Mouse (Mus musculus) cerebral cortex, adult 2 months (tissue): ENCODE measurements around the gene Duox1.

Experiments
- WGBS: fragments of 180-500 bp; shearing (Covaris S2); methylation state at CpG from one replicate; pipeline ENCODE4 v1.1.7; 2018; 5-methylcytosine and 5-hydroxymethylcytosine counted together

Duox1 gene

DNA sequence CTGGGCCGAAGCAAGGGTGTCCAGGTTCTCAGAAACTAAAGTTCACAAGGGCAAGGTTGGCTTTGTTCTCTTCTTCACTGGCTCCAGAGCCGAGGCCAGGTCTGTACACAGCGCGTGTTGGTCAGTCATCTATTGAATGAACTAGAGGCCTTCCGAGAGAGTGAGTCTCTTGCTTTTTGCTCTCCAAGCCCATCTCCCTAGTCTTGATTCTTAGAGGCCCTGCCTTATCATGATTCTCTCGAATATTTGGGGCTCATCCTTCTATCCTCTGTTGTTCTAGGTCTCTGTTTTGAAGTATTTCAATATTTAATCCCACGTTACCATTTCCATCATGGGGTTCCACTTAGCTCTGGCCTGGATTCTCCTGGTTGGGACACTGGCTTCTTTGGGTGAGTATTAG is at the start of gene Duox1:
Gene Duox1, plus strand, starts transcription at position 301 of the 400 bp plus-strand sequence.
- 90% methylated on average over 7 of the region's 7 CpGs for WGBS

GRCm38 (mm10) chr2:122266407-122267193 is 48.9 kb upstream of the Duox1 start:
- 89% methylated on average over 7 of the region's 7 CpGs for WGBS

- WGBS = 92% methylated on average over 3 of the region's 3 CpGs
Measured at GRCm38 (mm10) chr2:122278769-122279168, 36.7 kb upstream of the Duox1 start.

GRCm38 (mm10) chr2:122284091-122284490 is 31.4 kb upstream of the Duox1 start:
- 92% methylated on average over 9 of the region's 9 CpGs for WGBS

DNA sequence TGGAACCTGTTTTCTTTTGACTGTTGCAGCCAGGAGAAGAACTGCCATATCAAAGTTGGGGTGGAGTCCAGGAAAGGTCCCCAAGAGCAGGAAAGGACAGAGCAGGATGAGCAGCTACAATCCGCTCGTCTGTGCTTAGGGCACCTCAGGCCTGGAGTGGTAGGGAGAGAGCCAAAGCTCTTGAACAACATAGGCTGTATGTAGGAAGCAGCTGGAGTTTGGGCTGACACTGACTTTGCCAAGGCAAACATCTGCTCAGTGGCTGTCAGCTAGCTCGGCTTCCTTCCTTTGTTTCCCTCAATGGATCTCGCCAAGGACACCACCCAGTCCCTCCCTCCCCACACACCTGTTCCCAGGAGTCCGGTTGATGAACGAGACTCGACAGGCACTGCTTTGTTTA is 29.3 kb upstream of the Duox1 start:
- 60% methylated on average over 7 of the region's 7 CpGs for WGBS

GRCm38 (mm10) chr2:122294916-122295315 is 20.6 kb upstream of the Duox1 start:
- 16% methylated on average over 7 of the region's 7 CpGs for WGBS

DNA sequence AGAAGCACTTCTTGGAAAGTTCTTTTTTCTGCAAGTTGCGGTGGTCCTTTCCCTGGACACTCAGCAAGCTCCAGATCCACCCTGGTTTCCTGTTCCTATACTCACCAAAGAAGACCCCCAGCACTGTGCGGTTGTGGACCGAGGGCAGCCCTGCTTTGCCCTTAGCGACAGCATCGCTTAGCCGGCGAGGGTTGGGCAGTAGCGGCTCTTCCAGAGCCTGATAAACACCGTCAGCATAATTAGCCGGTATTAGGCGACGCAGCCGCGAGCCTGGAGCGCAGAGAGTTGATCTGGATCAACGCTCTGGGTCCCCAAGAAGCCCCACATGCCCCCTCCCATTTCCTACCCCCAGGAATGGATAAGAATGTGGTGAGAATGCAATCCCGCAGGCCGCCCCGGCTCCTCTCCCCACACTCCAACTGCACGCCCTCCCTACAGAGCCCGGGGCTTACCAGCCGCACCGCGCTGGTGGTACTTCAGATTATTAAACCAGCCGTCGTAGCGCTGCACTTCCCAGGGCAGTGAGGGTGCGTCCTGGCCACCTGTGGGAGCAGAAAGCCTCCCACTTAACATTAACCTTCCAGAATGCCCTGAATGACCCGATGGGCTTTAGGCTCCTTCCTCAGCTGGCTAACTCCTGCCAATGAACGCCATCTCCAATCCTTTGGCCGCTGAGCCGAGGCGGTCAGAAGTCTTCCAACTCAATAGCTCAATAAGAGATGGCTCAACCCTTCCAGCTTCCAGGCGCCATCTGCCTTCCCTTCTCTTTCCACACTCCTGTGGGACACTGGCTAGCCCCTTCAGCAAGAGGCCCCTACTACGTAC is 18.0 kb upstream of the Duox1 start:
- 1% methylated on average over 35 of the region's 35 CpGs for WGBS

DNA sequence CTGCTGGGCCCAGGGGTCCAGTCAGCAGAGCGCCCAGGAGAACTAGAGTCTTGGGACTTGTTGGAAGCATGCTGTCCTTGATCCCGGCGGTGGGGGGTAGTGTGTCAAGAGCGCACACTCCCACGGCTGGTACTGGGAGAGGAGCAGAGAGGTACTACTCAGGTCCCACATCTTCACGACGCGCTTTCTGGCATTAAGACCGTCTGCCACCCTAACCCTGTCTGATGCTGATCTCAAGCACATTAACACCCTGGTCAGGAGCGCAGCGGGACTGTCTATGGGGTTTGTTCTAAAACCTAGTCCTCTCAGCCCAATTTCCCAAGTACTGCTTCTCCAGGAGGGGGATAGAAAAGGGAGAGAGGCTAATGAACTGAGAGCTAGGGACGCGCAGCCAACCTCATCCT is 17.4 kb upstream of the Duox1 start, which contains the start of gene Duox2:
Gene Duox2, minus strand, starts transcription at position 354 of the 404 bp plus-strand sequence.
- 1% methylated on average over 13 of the region's 13 CpGs for WGBS

GRCm38 (mm10) chr2:122298596-122299490 is 16.6 kb upstream of the Duox1 start, which contains the start of gene Duoxa2:
Gene Duoxa2 (plus strand): TSS chr2:122298900.
- 2% methylated on average over 43 of the region's 43 CpGs for WGBS

DNA sequence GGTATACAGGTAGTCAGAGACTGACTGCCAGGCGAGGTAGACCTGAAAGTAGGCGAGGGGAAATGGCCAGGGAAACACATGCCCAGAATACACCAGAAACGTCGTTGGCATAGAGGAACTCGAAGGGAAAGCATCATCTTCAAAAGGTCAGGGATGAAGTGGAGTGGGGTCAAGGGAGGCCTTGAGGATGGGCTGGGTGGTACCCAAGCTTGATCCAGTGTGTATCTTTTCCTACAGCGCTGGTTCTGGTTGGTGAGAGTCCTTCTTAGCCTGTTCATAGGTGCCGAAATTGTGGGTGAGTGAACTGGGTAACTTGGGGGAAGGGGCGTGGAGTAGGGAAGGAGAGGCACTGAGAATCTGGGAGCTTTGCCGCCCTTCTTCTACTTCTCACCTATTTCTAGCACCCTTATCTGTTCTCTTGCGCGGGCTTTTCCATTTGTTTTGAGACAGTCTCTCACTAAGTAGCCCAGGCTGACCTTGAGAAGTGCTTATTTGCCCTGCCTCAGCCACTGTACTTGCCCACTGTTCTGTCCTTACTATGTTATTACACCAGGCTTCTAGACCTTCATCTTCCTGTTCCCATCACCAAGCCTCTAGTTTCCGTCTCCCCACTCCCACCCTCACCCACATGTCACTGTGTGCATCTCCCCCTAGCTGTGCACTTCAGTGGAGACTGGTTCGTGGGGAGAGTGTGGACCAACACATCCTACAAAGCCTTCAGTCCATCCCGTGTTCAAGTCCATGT is 15.4 kb upstream of the Duox1 start:
- WGBS = 40% methylated on average over 14 of the region's 14 CpGs

- WGBS = 13% methylated on average over 14 of the region's 14 CpGs
Measured at GRCm38 (mm10) chr2:122300656-122301020, 14.8 kb upstream of the Duox1 start.

DNA sequence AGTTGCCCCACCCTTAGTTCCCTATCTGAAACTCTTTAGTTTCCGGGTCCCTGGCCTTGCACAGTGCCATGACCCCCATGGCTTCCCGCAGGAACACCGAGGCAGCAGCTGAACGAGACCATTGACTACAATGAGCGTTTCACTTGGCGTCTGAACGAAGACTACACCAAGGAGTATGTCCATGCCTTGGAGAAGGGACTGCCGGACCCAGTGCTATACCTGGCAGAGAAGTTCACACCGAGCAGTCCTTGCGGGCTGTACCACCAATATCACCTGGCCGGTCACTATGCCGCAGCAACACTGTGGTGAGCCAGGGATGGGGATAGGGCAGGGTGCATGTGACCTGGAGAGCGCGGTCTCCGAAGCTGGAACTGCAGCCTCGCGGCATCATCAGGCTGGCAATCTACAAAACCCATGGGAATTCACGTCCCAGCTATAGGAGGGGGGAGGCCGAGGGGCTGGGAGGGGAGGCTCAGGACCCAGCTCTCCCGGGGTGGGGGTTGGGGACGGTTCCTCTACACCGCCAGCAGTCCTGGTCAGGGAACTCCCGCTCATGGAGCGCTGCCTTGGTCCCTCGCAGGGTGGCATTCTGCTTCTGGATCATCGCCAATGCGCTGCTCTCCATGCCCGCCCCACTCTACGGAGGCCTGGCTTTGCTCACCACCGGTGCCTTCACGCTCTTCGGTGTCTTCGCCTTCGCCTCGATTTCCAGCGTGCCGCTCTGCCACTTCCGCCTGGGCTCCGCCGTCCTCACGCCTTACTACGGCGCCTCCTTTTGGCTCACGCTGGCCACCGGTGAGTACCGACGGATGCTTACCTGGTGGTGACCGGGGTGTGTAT is 14.2 kb upstream of the Duox1 start:
- WGBS = 1% methylated on average over 48 of the region's 48 CpGs

DNA sequence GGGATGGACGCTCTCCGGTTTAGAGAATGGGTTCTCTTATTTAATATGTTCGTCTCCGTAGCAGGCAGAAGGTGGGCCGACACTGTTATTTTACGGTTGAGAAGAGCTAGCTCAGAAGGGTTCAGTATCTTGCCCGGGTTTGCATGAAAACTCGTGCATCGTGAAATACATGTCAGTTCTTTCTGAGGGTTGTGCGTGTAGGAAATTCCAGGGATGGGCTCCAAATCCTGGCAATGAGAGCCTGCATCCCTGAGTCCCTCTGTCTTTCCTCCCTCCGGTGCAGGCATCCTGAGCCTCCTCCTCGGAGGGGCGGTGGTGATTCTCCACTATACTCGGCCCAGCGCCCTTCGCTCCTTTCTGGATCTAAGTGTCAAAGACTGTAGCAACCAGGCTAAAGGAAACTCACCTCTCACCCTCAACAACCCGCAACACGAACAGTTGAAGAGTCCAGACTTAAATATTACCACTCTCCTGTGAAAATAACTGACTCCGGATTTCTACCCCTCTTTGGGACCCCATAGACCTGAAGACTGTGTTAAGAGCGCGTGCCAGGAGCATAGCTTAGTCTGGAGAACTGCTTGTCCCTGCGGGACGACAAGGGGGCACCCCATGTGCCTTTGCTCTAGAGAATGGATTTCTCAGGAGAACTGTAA is 13.4 kb upstream of the Duox1 start:
- 8% methylated on average over 23 of the region's 23 CpGs for WGBS

DNA sequence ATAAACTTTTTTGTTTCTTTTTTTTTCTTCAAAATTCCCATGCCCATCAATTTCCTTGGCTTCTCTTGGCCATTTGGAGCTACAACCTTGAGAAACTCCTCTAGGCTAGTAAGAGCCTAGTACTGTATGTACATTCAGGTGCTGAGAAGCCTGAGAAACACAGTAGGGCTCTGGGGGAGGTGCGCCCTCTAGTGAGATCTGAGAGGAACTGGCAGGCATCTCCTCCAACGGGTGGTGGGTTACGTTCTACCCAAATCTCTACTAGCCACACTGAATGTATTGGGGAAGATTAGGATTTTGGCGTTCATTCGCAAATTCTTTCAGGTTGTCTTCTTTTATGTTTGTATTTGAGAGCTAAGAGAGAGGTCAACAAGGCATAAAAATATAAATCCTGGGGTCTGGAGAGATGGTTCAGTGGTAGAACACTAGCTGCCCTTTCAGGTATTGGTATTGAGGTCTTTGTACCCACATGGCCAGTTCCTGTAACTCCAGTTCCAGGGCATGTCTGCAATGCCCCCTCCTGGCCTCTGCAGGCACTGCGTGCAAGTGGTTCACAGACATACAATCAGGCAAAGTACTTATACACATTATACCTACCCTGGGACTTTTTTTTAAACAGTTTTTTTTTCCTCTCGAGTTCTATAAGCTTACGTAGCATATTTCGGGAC is 12.8 kb upstream of the Duox1 start:
- WGBS = 17% methylated on average over 9 of the region's 9 CpGs

DNA sequence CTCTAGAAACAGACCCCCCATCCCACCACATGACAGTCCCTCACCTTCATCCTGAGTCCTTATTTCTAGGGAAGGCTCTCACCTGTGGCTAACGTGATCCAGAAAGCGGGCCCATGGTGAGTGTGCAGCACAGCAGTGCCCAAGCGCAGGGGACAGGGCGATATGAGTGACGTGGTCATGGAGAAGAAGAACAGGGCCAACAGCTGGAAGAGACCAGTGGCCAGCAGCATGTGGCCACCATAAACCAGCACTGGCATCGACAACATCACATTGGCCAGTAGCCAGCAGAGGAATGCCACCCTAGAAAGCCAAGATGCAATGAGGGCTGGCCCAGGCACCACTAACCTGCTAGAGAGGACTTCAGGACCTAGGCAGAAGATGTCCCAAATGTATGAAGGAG is 10.9 kb upstream of the Duox1 start:
- 94% methylated on average over 6 of the region's 6 CpGs for WGBS

GRCm38 (mm10) chr2:122305097-122305892 is 10.2 kb upstream of the Duox1 start:
- WGBS = 93% methylated on average over 16 of the region's 16 CpGs

DNA sequence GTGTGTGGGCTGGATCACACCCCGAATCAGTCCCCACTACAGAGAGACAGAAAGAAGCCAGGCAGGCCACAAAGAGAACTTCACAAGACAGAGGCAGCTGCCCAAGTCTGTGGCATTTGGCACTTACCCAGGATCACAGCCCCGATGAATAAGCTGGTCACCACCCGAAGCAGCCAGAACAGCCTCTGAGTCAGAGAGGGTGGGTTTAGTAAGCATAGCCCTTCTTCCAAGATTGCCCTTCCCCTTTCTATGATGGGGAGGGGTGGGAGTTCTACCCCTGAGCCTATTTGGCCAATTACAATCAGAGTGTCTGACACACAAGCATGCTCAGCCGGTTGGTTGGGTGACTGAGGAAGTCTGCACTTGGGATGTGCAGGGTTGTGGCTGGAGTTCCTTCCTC is 9.3 kb upstream of the Duox1 start:
- WGBS = 33% methylated on average over 4 of the region's 4 CpGs

DNA sequence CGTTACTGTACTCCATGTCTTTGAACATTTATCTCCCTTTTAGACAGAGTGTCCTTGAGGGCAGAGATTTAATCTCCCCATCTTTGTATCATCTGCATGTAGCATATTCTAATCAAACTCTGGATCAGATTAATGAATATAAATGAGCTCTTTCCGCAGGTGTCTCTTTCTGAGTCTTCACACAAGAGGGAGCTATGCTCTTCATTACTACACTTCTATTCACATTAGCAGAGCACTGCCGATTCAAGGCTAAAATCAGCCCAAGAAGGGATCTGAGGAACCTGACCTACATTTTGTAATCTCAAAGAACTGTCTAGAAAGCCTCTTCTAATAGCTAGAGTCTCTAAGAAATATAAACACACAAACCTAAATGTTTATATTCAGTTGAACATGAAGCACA is 5.8 kb upstream of the Duox1 start:
- WGBS = 38% methylated on average over 3 of the region's 3 CpGs
